Mouse (Mus musculus) stomach, postnatal 0 days (tissue): ENCODE measurements around the gene Kif19a. TPM values are rescaled to one million over a fixed set of nuclear protein-coding genes. Genes with fewer than 3 reads are reported as not detected.

Experiments used
- ATAC-seq: fragments of 200-750 bp; cut with Nextera tagmentation; 2 replicates; pipeline ENCODE4 v1.8.0; 2017; ENCODE audit not compliant: low FRiP score, low TSS enrichment
- DNase-seq: peaks from one replicate; pipeline ENCODE4 v3.0.0-alpha.2; 2016; ENCODE audit warnings: low spot score
- H3K27ac ChIP-seq: fragments of 300-500 bp; sonication (generic); replicated peaks from 2 replicates; pipeline ENCODE4 v1.5.1; 2014; ENCODE audit warnings: mild to moderate bottlenecking, control low read depth
- H3K27me3 ChIP-seq: fragments of 300-500 bp; sonication (generic); 2 replicates; pipeline ENCODE4 v1.6.1; 2014; ENCODE audit warnings: low read length; ENCODE audit not compliant: control insufficient read depth, insufficient read depth
- H3K36me3 ChIP-seq: fragments of 300-500 bp; sonication (generic); 2 replicates; pipeline ENCODE4 v1.6.1; 2014; ENCODE audit warnings: low read length, mixed read lengths; ENCODE audit not compliant: control insufficient read depth, insufficient read depth
- H3K4me1 ChIP-seq: fragments of 300-500 bp; sonication (generic); replicated peaks from 2 replicates; pipeline ENCODE4 v1.6.1; 2014; ENCODE audit warnings: antibody characterized with exemption; ENCODE audit not compliant: control insufficient read depth, insufficient read depth
- H3K4me2 ChIP-seq: fragments of 300-500 bp; sonication (generic); replicated peaks from 2 replicates; pipeline ENCODE4 v1.6.1; 2014; ENCODE audit warnings: low read depth, mild to moderate bottlenecking, control low read depth, moderate library complexity
- H3K4me3 ChIP-seq: fragments of 300-500 bp; sonication (generic); 2 replicates; pipeline ENCODE4 v1.5.1; 2014; ENCODE audit warnings: low read depth, low read length, control low read depth
- H3K9ac ChIP-seq: fragments of 300-500 bp; sonication (generic); 2 replicates; pipeline ENCODE4 v1.6.1; 2014; ENCODE audit warnings: mild to moderate bottlenecking, low read length, control low read depth, mixed read lengths
- H3K9me3 ChIP-seq: fragments of 300-500 bp; sonication (generic); 2 replicates; pipeline ENCODE4 v1.6.1; 2016; ENCODE audit warnings: low read length; ENCODE audit not compliant: control insufficient read depth
- CTCF ChIP-seq: IDR thresholded peaks from 2 replicates; pipeline ENCODE4 v1.5.1; 2016; ENCODE audit warnings: antibody characterized with exemption, low read depth, mild to moderate bottlenecking, moderate library complexity
- EP300 ChIP-seq: optimal IDR thresholded peaks from 2 replicates; pipeline ENCODE3; 2016; ENCODE audit warnings: antibody characterized with exemption
- WGBS: fragments of 180-500 bp; shearing (Covaris S2); extraction: QIAGEN DNeasy Blood & Tissue Kit; methylation state at CpG from one replicate; pipeline ENCODE4 v1.1.7; 2014; 5-methylcytosine and 5-hydroxymethylcytosine counted together
- polyA plus RNA-seq: library from polyadenylated mRNA; unstranded; fragments of >200 nt; fragmentation: Nextera tagmentation; extraction: Ambion mirVana; gene quantifications from 2 replicates; pipeline ENCODE4 v1.2.1, GENCODE M21; 2015

Kif19a gene
- polyA plus RNA-seq, 1 experiment from 2014 or later = 0.58 TPM

DNA sequence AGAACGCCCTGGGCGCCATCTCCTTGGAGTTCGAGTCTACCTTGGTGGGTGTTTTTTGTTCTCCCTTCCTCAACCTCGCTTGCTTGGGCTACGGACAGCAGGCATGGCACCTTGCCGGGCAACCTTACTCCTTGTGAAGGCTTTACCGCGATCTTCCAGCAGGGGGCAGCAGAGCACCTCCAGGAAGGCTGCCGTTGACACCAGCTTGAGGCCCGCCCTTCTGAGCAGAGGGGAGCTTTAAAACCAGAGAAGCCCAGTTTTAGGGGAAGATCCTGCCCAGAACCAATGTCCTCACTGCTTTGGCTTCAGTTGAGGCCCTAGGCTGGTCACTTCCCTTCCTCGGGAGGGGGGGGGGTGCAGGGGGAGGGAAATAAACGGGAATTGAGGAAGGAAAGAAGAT lies 20.1 kb upstream of the Kif19a start:
- H3K4me1 ChIP-seq = no peaks in the 10 kb centered on the region
- no peak overlapping the region for H3K4me3 ChIP-seq
- 1% methylated on average over 12 of the region's 12 CpGs for WGBS
- H3K9me3 ChIP-seq = no peaks in the 10 kb centered on the region
- H3K27ac ChIP-seq = no peak overlapping the region
- no peaks in the 10 kb centered on the region for H3K27me3 ChIP-seq
- H3K4me2 ChIP-seq = peak overlapping the region; percentile 9; the same call in 1 of the 2 replicates
- H3K9ac ChIP-seq = peak overlapping the region; percentile 23; the same call in 1 of the 2 replicates
- H3K36me3 ChIP-seq = no peaks in the 10 kb centered on the region
- ATAC-seq (peak; percentile 64), DNase-seq (peak; percentile 93)
- TF ChIP-seq CTCF = peak; percentile 98
- TF ChIP-seq EP300 = no peak

- TF ChIP-seq CTCF = no peak
- no peak for TF ChIP-seq EP300
- no peaks in the 10 kb centered on the region for H3K9me3 ChIP-seq
- no peaks in the 10 kb centered on the region for H3K4me1 ChIP-seq
- ATAC-seq (peak; percentile 43; the same call in 1 of the 2 replicates), DNase-seq (peak; percentile 42)
- H3K27me3 ChIP-seq = no peaks in the 10 kb centered on the region
- no peak overlapping the region for H3K27ac ChIP-seq
- 34% methylated on average over 12 of the region's 12 CpGs for WGBS
- H3K4me2 ChIP-seq = no peak overlapping the region
- H3K36me3 ChIP-seq = no peaks in the 10 kb centered on the region
- no peak overlapping the region for H3K4me3 ChIP-seq
- H3K9ac ChIP-seq = no peak overlapping the region
These were observed 17.5 kb upstream of the Kif19a start for GRCm38 (mm10) chr11:114747564-114748138.

DNA sequence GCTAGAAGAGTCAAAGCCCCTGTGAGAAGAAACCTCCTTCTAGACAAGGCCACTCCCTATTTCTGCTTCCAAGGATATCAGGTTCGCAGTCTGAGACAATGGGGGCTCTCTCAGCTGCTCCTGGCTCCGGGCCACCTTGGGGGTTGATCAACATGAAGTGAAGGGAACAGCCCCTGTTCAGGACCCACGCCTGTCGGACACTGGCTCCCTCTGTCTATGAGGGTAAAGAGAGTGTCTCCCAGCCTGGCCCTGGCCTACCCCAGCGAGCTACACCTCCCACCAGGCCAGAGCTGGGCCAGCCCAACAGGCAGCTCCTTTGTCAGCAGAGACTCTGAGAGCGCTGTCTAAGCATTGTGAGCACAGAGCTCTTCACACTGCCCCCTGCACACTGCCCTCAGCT lies 4.7 kb downstream of the Kif19a start:
- TF ChIP-seq EP300 (no peak), CTCF (no peak)
- Histone ChIP-seq H3K4me2 (no peak overlapping the region), H3K27ac (no peak overlapping the region), H3K9ac (no peak overlapping the region), H3K9me3 (no peaks in the 10 kb centered on the region), H3K4me1 (no peaks in the 10 kb centered on the region), H3K36me3 (no peaks in the 10 kb centered on the region), H3K27me3 (no peaks in the 10 kb centered on the region), H3K4me3 (no peak overlapping the region)
- no peak for ATAC-seq
- DNase-seq = no peak
- WGBS = 43% methylated on average over 6 of the region's 6 CpGs

GRCm38 (mm10) chr11:114771896-114772295 lies 6.7 kb downstream of the Kif19a start:
- TF ChIP-seq EP300 = no peak
- no peak for TF ChIP-seq CTCF
- Histone ChIP-seq H3K36me3 (no peaks in the 10 kb centered on the region), H3K27ac (no peak overlapping the region), H3K4me1 (no peaks in the 10 kb centered on the region), H3K9ac (no peak overlapping the region), H3K9me3 (no peaks in the 10 kb centered on the region), H3K27me3 (no peaks in the 10 kb centered on the region), H3K4me3 (no peak overlapping the region), H3K4me2 (no peak overlapping the region)
- DNase-seq = no peak
- ATAC-seq = no peak
- 56% methylated on average over 2 of the region's 2 CpGs for WGBS

- TF ChIP-seq CTCF = no peak
- no peak for TF ChIP-seq EP300
- Histone ChIP-seq H3K4me1 (no peaks in the 10 kb centered on the region), H3K9ac (no peak overlapping the region), H3K27me3 (no peaks in the 10 kb centered on the region), H3K36me3 (no peaks in the 10 kb centered on the region), H3K27ac (no peak overlapping the region), H3K4me3 (no peak overlapping the region), H3K4me2 (no peak overlapping the region), H3K9me3 (no peaks in the 10 kb centered on the region)
- ATAC-seq (no peak), DNase-seq (no peak)
- WGBS = 44% methylated on average over 9 of the region's 9 CpGs
These were observed 14.9 kb downstream of the Kif19a start for GRCm38 (mm10) chr11:114780076-114780475.

DNA sequence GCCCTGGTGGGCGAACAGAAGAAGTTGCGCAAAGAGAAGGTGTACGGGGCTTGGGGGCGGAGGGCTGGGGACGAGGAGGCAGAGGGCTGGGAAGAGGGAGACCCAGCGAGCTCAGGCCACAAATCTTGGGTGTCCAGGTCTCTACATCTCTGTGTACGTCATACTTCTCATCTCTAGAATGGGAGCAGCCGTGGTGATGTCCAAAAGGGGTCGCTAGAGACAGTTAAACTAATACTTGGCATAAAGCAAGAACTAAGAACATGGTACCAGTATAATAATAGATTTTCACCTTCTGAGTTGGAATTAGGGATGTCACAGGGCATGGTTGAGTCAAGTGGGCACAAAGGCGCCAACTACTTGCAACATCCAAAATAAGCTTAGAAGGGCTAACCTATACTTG lies 20.7 kb downstream of the Kif19a start:
- Histone ChIP-seq H3K4me1 (no peaks in the 10 kb centered on the region), H3K9ac (no peak overlapping the region), H3K4me3 (0 out of 2 replicates have a peak overlapping the region, but pooled peaks have one; percentile 12), H3K9me3 (no peaks in the 10 kb centered on the region), H3K36me3 (no peaks in the 10 kb centered on the region), H3K27me3 (no peaks in the 10 kb centered on the region; the same call in 1 of the 2 replicates), H3K4me2 (peak overlapping the region; percentile 40), H3K27ac (no peak overlapping the region)
- WGBS = 48% methylated on average over 10 of the region's 10 CpGs
- ATAC-seq (no peak), DNase-seq (no peak)
- TF ChIP-seq CTCF (no peak; the same call in 1 of the 2 replicates), EP300 (no peak)
